Mouse (Mus musculus) embryonic fibroblast, embryonic 13.5 days (primary cell): ENCODE measurements around the gene Aimp2. TPM values are rescaled to one million over a fixed set of nuclear protein-coding genes. Genes with fewer than 3 reads are reported as not detected.
A peak's percentile ranks its signal among the peaks of the same experiment; 100 is the strongest.

Source experiments
- H3K27ac ChIP-seq: 2 replicates; pipeline ENCODE4 v1.5.1; 2012; ENCODE audit warnings: low read length, control low read depth, inconsistent platforms; ENCODE audit not compliant: insufficient read depth
- H3K4me1 ChIP-seq: 2 replicates; pipeline ENCODE4 v1.6.1; 2011; ENCODE audit warnings: low read length; ENCODE audit not compliant: control insufficient read depth, insufficient read depth
- H3K4me3 ChIP-seq: 2 replicates; pipeline ENCODE4 v1.5.1; 2011; ENCODE audit warnings: mild to moderate bottlenecking, control low read depth, low read length; ENCODE audit not compliant: insufficient read depth
- CTCF ChIP-seq: IDR thresholded peaks from 2 replicates; pipeline ENCODE4 v1.5.1; 2011; ENCODE audit warnings: mild to moderate bottlenecking, control low read depth, low read length, moderate library complexity, borderline replicate concordance; ENCODE audit not compliant: insufficient read depth
- POLR2A ChIP-seq: IDR thresholded peaks from 2 replicates; pipeline ENCODE4 v1.6.1; 2011; ENCODE audit warnings: low read depth, mild to moderate bottlenecking, control low read depth, low read length, moderate library complexity
- polyA plus RNA-seq: library from polyadenylated mRNA; stranded (reverse); fragments of >200 nt; gene quantifications from 2 replicates; pipeline ENCODE4 v1.2.4, GENCODE M21; 2011; ENCODE audit warnings: low read depth; ENCODE audit not compliant: missing spikeins, insufficient read length

Aimp2 gene
- polyA plus RNA-seq, 1 experiment = 94.0 TPM

GRCm38 (mm10) chr5:143932831-143933230 lies 23.2 kb upstream of the Aimp2 start, which contains the start of gene Rsph10b:
Gene Rsph10b, plus strand, starts transcription at chr5:143933035.
- TF ChIP-seq POLR2A (no peak), CTCF (no peak)
- Histone ChIP-seq H3K4me1 (no peaks in the 10 kb centered on the region), H3K4me3 (no peak within 1 kb of the TSS), H3K27ac (no peak within 1 kb of the TSS)

- no peak for TF ChIP-seq POLR2A
- no peak for TF ChIP-seq CTCF
- no peak overlapping the region for H3K4me3 ChIP-seq
Observed at GRCm38 (mm10) chr5:143931863-143932580, 22.4 kb upstream of the Aimp2 start.

GRCm38 (mm10) chr5:143930656-143931055 lies 21.0 kb upstream of the Aimp2 start:
- TF ChIP-seq CTCF = no peak
- Histone ChIP-seq H3K4me1 (no peaks in the 10 kb centered on the region), H3K4me3 (no peak overlapping the region), H3K27ac (no peak overlapping the region)

More at GRCm38 (mm10) chr5:143931863-143932580, 22.4 kb upstream of the Aimp2 start:
- Histone ChIP-seq H3K27ac (no peak overlapping the region), H3K4me1 (no peaks in the 10 kb centered on the region)

DNA sequence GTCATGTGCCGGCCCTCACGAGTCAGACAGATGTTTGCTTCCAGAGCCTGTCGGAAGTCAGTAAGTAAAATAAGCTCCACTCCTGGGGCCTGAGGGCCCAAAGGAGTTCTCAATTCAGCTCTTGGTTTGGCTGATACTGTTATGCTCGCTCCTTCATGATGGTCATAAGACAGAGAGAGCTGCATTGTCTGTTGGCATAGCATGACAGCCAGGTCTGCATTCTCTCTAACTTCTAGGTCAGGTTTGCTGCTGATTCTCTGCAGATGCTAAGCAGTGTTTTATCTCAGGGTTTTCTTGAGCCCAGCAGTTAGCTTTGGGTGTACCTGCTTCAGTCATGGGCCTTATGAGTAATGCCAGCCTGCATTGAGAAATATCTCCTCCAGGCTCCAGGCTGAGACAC lies 19.6 kb upstream of the Aimp2 start:
- Histone ChIP-seq H3K27ac (no peak overlapping the region), H3K4me1 (no peaks in the 10 kb centered on the region), H3K4me3 (no peak overlapping the region)
- TF ChIP-seq CTCF (no peak), POLR2A (no peak)

GRCm38 (mm10) chr5:143927875-143928274 lies 18.2 kb upstream of the Aimp2 start, which contains the start of gene Gm42421:
Gene Gm42421, plus strand, starts transcription at chr5:143928175.
- Histone ChIP-seq H3K4me1 (no peaks in the 10 kb centered on the region), H3K4me3 (no peak within 1 kb of the TSS), H3K27ac (no peak within 1 kb of the TSS)
- no peak for TF ChIP-seq CTCF
- no peak for TF ChIP-seq POLR2A

DNA sequence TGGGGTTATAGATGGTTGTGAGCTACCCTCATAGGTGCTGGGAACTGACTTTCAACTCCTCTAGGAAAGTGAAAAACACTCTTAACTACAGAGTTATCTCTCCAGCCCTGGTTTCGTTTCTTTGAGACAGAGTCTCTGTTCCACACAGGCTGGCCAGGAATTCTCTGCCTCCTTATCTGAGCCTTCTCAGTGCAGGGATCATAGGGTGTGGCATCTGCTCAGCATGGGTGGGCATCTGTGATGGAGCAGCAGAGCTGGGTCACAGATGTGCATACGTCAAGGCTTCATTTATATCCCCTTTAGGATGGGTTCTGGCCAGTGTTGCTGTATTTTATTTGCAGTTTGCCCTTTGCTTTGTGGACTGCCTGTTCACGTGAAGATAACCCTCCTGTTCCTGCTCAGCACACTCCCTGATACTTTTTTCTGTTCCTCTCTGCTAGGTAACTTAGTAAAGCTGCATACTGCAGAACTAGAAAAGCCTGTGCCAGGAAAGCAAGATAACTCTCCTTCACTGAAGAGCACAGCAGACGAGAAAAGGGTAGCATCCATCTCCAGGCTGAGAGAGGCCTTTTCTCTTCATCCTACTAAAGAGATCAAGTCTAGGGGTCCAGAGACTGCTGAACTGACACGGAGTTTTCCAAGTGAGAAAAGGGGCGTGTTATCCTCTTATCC lies 15.3 kb upstream of the Aimp2 start:
- TF ChIP-seq POLR2A (no peak), CTCF (no peak)
- Histone ChIP-seq H3K4me1 (no peaks in the 10 kb centered on the region), H3K4me3 (no peak overlapping the region), H3K27ac (no peak overlapping the region)

GRCm38 (mm10) chr5:143918120-143918519 lies 8.5 kb upstream of the Aimp2 start:
- Histone ChIP-seq H3K4me1 (no peaks in the 10 kb centered on the region), H3K27ac (no peak overlapping the region), H3K4me3 (no peak overlapping the region)
- TF ChIP-seq CTCF (no peak), POLR2A (no peak)

- Histone ChIP-seq H3K4me3 (no peak overlapping the region), H3K27ac (no peak overlapping the region), H3K4me1 (no peaks in the 10 kb centered on the region)
- TF ChIP-seq POLR2A = no peak
- TF ChIP-seq CTCF = peak; percentile 56; the same call in 1 of the 2 replicates
Observed at GRCm38 (mm10) chr5:143917418-143917817, 7.8 kb upstream of the Aimp2 start.

DNA sequence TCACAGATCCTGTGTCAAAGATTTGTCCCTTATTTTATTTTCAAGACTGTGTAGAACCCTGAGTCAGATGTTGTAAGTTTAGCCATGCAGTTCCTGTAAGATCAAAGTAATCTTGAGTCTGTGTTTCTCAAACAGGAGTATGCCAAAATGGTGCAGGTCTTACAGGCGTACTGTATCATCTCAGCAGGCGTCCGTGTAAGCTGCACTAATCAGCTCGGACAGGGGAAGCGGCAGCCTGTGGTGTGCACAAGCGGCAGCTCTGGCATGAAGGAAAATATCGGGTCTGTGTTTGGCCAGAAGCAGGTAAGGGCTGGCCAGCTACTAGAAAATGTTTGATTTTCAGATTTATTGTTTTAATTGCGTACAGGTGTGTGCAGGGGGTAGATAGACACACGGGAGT lies 6.6 kb upstream of the Aimp2 start:
- H3K27ac ChIP-seq = no peak overlapping the region
- TF ChIP-seq POLR2A = no peak
- no peak for TF ChIP-seq CTCF
- no peak overlapping the region for H3K4me3 ChIP-seq
- no peaks in the 10 kb centered on the region for H3K4me1 ChIP-seq

DNA sequence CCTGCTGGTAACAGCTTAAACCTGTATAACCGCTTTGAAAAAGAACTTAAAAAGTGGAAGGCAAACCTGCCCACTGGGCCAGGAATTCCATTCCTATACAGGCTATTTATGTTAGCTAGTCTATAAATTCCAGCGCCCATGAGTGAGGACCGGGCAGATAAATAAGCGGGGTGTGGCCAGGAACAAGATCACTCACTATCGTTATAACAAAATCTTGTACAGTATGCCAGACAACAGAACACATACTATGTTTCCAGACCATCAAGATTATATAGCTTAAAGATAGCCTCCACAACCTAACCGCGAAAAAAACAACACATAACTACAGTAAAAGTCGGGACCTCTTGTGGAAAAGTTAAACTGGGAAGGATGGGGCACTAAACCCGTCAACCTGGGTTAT lies 721 bp downstream of the Aimp2 start:
- H3K27ac ChIP-seq = peak overlapping the region; percentile 38
- peak overlapping the region; percentile 82 for H3K4me3 ChIP-seq
- TF ChIP-seq CTCF (no peak), POLR2A (no peak)
- H3K4me1 ChIP-seq = peaks cover 6% of the 10 kb centered on the region; the same call in 1 of the 2 replicates
